Mouse (Mus musculus) spleen, adult 2 months (tissue): ENCODE results near the gene Thrap3. TPM values are rescaled to one million over a fixed set of nuclear protein-coding genes. Genes with fewer than 3 reads are reported as not detected.
A peak's percentile ranks its signal among the peaks of the same experiment; 100 is the strongest.
"Not testable (repeated sequence)": the region's sequence is repeated elsewhere in the genome, so short reads cannot be mapped to it uniquely, and the experiment has no call there.

ENCODE experiments used
- DNase-seq, 2 experiments: peaks; one replicate each; pipeline versions ENCODE4 v3.0.0 to v3.0.0-alpha.2; 2012 to 2021; ENCODE audit warnings: low spot score in 2 of 2, low read depth in 1 of 2
- H3K27ac ChIP-seq: fragments of 200-500 bp; 2 replicates; pipeline ENCODE4 v1.5.1; 2012; ENCODE audit warnings: low read length, inconsistent platforms; ENCODE audit not compliant: insufficient read depth
- H3K27me3 ChIP-seq: fragments of 200-500 bp; 2 replicates; pipeline ENCODE4 v1.6.1; 2012; ENCODE audit warnings: mild to moderate bottlenecking, moderate library complexity, low read length, inconsistent platforms; ENCODE audit not compliant: control insufficient read depth, insufficient read depth
- H3K36me3 ChIP-seq: fragments of 200-500 bp; 2 replicates; pipeline ENCODE4 v1.6.1; 2012; ENCODE audit warnings: mild to moderate bottlenecking, low read length, inconsistent platforms; ENCODE audit not compliant: control insufficient read depth, insufficient read depth
- H3K4me1 ChIP-seq: fragments of 200-500 bp; 2 replicates; pipeline ENCODE4 v1.6.1; 2011; ENCODE audit warnings: inconsistent platforms; ENCODE audit not compliant: control insufficient read depth, insufficient read depth, insufficient read length
- H3K4me3 ChIP-seq: fragments of 200-500 bp; 2 replicates; pipeline ENCODE4 v1.5.1; 2011; ENCODE audit warnings: mild to moderate bottlenecking, inconsistent platforms; ENCODE audit not compliant: insufficient read depth, insufficient read length; ENCODE audit errors: extremely low read depth
- CTCF ChIP-seq: fragments of 200-500 bp; IDR thresholded peaks from 2 replicates; pipeline ENCODE4 v1.5.1; 2011; ENCODE audit warnings: mild to moderate bottlenecking, inconsistent platforms; ENCODE audit not compliant: insufficient read depth, insufficient read length, insufficient replicate concordance; ENCODE audit errors: extremely low read depth
- POLR2A ChIP-seq: fragments of 200-500 bp; IDR thresholded peaks from 2 replicates; pipeline ENCODE4 v1.6.1; 2011; ENCODE audit warnings: low read depth, low read length, inconsistent platforms
- WGBS: fragments of 180-500 bp; shearing (Covaris S2); methylation state at CpG from one replicate; pipeline ENCODE4 v1.1.7; 2018; 5-methylcytosine and 5-hydroxymethylcytosine counted together
- polyA plus RNA-seq: library from polyadenylated mRNA; depleted of rRNA; stranded (reverse); fragments of >200 nt; gene quantifications from 2 replicates; pipeline ENCODE4 v1.2.3, GENCODE M21; 2012

The Thrap3 gene
- polyA plus RNA-seq, 1 experiment, result 53.0 TPM

DNA sequence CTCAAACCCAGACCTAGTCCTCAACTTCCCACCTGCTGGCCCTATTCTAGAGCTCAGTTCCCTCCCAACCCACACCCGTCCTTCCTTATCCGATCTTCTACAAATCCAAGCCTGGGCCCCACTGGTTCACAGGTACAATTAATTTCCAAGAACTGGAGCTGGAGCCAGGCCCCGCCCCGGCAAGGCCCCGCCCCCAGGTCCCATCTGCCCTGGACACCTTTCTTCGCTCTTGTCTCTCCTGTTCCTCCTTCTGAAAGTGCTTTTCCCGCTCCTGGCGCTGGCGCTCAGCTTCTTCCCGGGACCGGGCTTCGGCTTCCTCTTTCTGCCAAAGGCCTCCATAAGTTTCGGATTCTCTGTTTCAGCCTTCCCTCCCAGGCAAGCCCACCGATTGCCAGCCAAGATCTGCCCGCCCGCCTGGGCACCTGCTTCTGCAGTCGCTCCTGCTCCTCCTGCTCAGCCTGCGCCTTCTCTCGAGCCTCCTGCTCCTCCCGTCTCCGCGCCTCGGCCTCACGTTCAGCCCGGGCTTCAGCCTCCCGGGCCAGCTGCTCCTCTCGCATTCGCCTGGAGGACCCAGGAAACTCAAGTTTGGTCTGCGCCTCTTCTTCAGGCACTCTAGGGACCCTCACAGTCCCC is 31.2 kb upstream of the Thrap3 start:
- Histone ChIP-seq H3K4me3 (no peak overlapping the region), H3K36me3 (peaks cover 42% of the 10 kb centered on the region), H3K27ac (no peak overlapping the region), H3K4me1 (peaks cover 12% of the 10 kb centered on the region), H3K27me3 (no peaks in the 10 kb centered on the region)
- no peak for DNase-seq
- TF ChIP-seq POLR2A (no peak), CTCF (no peak)
- 95% methylated on average over 29 of the region's 29 CpGs for WGBS

DNA sequence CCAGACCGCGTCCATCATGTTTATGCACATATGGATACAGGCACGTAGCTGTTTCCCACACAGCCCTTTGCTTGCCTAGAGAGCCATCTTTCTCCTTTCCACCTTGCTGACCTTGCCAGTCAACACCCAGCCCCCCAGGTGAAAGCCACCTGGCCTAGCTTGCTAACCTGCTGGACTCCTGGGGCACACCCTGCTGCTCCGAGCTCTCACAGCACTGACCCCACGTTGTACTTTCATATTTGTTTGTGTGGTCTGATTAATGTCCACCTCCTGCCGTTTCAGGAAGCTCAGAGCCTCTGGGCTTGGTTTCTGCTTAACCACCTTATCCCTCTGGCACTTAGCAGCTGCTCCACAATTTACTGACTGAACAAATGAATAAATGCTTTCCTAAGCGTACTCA is 27.3 kb upstream of the Thrap3 start:
- no peak for TF ChIP-seq CTCF
- TF ChIP-seq POLR2A, result no peak
- no peak overlapping the region for H3K4me3 ChIP-seq
- DNase-seq, result no peak
- WGBS, result 69% methylated on average over 7 of the region's 7 CpGs
- no peaks in the 10 kb centered on the region for H3K27me3 ChIP-seq
- peaks cover 8% of the 10 kb centered on the region; the same call in 1 of the 2 replicates for H3K4me1 ChIP-seq
- no peak overlapping the region for H3K27ac ChIP-seq
- peaks cover 20% of the 10 kb centered on the region for H3K36me3 ChIP-seq

DNA sequence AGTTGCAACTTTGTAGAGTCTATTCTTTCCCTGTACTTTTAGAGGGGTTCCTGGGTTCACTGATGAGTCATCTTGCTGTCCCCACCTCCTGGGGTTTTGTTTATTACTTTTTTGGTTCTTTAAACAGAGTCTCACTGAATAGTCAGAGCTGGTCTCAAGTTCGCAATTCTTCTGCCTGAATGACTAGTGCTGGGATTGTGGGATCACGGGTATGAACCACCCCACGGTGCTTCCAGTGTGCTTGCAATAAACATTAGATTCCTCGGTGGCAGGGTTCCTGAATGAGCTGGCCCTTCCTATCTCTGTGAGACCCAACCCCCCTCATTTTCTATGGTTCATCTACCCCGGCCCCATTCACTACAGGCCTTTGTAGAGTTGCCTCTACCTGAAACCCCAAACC is 25.6 kb upstream of the Thrap3 start:
- H3K4me3 ChIP-seq, result no peak overlapping the region
- H3K36me3 ChIP-seq, result peaks cover 5% of the 10 kb centered on the region
- no peak for TF ChIP-seq CTCF
- no peak for TF ChIP-seq POLR2A
- H3K27ac ChIP-seq, result no peak overlapping the region
- 53% methylated on average over 5 of the region's 5 CpGs for WGBS
- peaks cover 3% of the 10 kb centered on the region; the same call in 1 of the 2 replicates for H3K4me1 ChIP-seq
- H3K27me3 ChIP-seq, result no peaks in the 10 kb centered on the region
- no peak for DNase-seq

DNA sequence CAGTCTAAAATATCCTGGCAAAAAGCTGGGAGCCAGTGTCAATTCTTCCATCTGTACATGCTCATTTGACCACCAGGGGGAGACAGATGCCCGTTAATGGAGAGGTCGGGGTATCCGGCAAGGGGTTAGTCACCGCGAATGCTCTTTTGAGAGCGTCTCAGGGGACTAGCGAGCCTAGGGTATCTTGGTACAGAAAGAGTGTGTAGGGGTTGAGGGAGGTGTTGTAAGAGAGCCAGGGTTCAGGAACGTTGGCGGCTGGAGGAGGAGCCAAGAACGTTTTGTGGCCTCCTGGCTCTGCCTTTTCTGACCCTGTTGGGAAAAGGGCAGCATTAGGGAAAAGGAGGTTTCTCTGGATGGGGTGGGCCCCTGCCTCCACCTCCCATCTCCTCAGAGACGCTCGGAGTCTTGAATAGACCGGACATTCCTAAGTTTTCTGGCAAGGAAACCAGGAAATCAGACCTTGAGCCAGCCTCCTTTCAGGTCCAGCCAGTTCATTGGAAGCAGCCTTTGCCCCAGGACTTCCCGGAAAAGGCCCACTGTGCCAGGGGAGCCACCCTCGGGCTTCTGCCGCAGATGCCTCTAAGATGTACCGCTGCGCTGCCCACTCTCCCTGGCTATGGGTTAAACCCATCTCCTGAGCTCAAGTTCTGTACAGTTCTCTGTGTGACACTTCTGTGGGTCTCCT is 24.7 kb upstream of the Thrap3 start:
- peak; percentile 87; the same call in 1 of the 2 replicates for TF ChIP-seq CTCF
- no peak for TF ChIP-seq POLR2A
- no peaks in the 10 kb centered on the region for H3K36me3 ChIP-seq
- WGBS, result 7% methylated on average over 18 of the region's 18 CpGs
- H3K4me3 ChIP-seq, result peak overlapping the region; percentile 17; the same call in 1 of the 2 replicates
- H3K4me1 ChIP-seq, result peaks cover 3% of the 10 kb centered on the region; the same call in 1 of the 2 replicates
- H3K27me3 ChIP-seq, result no peaks in the 10 kb centered on the region
- DNase-seq, result peak; percentile 64 to 84
- H3K27ac ChIP-seq, result no peak overlapping the region

DNA sequence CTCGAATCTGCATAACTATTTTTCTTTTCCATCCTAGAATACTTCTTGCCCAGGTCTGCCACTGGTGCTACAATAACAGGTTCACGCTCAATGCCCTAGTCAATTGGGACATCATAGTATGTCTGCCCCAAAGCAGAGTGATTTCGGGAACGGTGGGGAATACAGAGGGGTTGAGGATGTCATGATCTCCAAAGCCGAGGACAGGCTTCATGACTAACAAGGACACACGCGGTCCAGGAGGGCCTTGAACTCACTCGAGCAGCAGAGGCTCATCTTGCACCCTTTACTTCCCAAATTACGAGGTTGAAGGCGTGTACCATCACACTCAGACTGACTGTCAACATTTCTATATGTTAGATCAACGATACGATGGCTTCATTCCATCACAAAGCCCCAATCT is 24.1 kb upstream of the Thrap3 start:
- WGBS, result 52% methylated on average over 12 of the region's 12 CpGs

DNA sequence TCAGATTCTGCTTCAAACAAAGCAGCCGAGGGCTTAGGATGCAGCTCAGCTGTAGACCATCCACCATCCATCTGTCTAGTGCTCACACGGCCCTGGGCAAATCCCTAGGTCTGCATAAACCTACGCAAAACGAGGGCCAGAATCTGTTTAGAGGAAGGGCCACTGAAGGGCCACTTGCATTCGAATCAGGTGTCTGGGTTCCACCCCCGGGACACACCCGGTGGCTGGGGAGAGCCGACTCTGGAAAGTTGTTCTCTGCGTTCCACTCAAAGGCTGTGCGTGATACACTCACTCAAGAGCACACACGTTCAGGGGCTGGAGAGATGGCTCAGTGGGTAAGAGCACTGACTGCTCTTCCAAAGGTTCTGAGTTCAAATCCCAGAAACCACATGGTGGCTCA is 20.1 kb upstream of the Thrap3 start:
- Histone ChIP-seq H3K27me3 (no peaks in the 10 kb centered on the region), H3K27ac (no peak overlapping the region), H3K4me3 (no peak overlapping the region), H3K4me1 (no peaks in the 10 kb centered on the region; the same call in 1 of the 2 replicates), H3K36me3 (no peaks in the 10 kb centered on the region)
- DNase-seq, result no peak
- TF ChIP-seq CTCF, result no peak
- WGBS, result 87% methylated on average over 11 of the region's 11 CpGs

More for the DNA sequence above, 24.1 kb upstream of the Thrap3 start:
- TF ChIP-seq POLR2A (no peak), CTCF (no peak)
- Histone ChIP-seq H3K27me3 (no peaks in the 10 kb centered on the region), H3K27ac (no peak overlapping the region), H3K4me1 (peaks cover 3% of the 10 kb centered on the region; the same call in 1 of the 2 replicates), H3K36me3 (no peaks in the 10 kb centered on the region), H3K4me3 (no peak overlapping the region)
- DNase-seq, result no peak

DNA sequence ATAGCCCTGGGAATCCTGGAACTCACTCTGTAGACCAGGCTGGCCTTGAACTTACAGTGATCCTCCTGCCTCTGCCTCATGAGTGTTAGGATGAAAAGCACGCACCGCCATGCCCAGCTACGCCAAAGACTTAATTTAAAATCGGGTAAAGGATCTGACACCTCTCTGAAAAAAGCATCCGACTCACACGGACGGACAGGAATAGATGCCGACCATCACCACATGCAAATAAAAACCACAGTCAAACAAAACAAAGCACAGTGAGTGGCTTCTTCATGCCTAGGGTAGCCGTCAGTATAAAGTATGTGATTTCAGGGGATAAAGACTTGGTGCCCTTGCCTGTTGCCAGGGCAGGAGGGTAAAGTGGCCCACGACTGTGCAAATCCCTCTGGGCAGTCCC is 17.5 kb upstream of the Thrap3 start:
- TF ChIP-seq CTCF (no peak), POLR2A (no peak)
- no peaks in the 10 kb centered on the region for H3K4me1 ChIP-seq
- H3K27me3 ChIP-seq, result no peaks in the 10 kb centered on the region
- H3K36me3 ChIP-seq, result no peaks in the 10 kb centered on the region
- DNase-seq, result no peak
- H3K27ac ChIP-seq, result no peak overlapping the region
- no peak overlapping the region for H3K4me3 ChIP-seq
- 81% methylated on average over 10 of the region's 10 CpGs for WGBS

DNA sequence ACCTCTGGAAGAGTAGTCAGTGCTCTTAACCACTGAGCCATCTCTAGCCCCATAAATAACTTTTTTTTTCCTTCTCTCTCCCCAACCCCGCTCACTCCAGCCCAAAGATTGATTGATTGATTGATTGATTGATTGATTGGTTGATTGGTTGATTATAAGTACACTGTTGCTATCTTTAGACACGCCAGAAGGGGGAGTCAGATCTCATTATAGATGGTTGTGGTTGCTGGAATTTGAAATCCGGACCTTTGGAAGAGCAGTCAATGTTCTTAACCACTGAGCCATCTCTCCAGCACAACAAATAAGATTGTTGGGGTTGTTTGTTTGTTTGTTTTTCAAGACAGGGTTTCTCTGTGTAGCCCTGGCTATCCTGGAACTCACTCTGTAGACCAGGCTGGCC is 17.0 kb upstream of the Thrap3 start:
- 76% methylated on average over 3 of the region's 3 CpGs for WGBS
- not testable (repeated sequence) for DNase-seq, H3K27me3 ChIP-seq, H3K4me3 ChIP-seq, H3K36me3 ChIP-seq, H3K4me1 ChIP-seq, H3K27ac ChIP-seq
